Mouse (Mus musculus) stomach, adult 2 months (tissue): Measurements from ENCODE around the gene Mfsd4b3. TPM values are rescaled to one million over a fixed set of nuclear protein-coding genes. Genes with fewer than 3 reads are reported as not detected.

Experiments used
- polyA plus RNA-seq: library from polyadenylated mRNA; depleted of rRNA; stranded (reverse); fragments of >200 nt; gene quantifications from 2 replicates; pipeline ENCODE4 v1.2.3, GENCODE M21; 2012; rRNA removed

Mfsd4b3 gene
- 0.93 and 0.97 TPM in 2 replicates for polyA plus RNA-seq

DNA sequence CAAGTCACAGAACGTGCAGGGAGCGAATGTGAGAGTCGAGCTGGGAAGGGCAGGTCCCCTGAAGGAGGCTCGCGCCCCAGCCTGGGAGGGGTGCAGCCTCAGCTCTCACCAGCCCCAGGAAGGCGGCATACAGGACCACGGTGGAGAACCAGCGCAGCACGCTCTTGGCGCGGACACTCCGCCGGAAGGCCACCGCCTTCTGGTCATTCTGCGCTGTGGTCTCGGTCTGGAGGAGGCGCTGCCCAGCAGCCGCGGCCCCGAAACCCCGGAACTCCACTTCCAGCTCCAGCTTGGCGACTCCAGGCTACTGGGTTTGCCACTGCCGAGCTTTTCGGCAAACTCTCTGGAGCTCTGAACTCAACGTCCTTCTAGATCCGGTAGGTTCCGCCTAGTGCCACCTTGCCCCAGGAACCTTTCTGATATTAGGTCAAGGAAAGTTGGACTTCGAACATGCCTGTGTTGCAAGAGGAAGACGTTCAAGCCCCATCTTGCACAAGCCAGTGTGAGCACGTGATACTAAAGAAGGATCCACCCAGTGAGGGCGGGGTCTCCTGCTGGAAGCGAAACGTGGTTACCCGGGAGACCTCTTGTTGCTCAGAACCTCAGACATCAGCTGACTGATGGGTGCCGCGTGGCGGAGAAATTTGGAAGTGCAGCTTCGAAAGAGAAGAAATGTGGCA, at the start of gene Mfsd4b3:
Mfsd4b3 (minus strand) TSS at position 393 of the 680 bp plus-strand sequence.

DNA sequence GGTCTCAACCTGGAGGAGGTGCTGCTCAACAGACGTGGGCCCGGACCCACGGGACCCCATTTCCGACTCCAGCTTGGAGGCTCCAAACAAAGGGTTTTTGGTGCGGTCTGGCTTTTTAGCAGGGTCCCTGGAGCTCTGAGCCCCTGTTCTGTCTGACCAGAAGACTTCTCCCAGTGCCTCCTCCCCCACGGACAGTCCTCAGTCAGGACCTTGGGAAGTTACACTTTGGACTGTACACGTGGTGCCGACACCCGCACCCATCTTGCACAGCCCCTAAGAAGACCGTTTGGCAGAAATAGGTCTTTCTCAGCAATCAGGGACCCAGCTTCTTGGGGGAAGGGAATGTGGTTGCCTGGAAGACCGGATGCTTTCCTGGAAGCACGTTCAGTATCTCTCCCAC, 26.5 kb upstream of the Mfsd4b3 start, which contains the start of gene Mfsd4b5:
Mfsd4b5 (minus strand) TSS at position 181 of the 400 bp plus-strand sequence.

DNA sequence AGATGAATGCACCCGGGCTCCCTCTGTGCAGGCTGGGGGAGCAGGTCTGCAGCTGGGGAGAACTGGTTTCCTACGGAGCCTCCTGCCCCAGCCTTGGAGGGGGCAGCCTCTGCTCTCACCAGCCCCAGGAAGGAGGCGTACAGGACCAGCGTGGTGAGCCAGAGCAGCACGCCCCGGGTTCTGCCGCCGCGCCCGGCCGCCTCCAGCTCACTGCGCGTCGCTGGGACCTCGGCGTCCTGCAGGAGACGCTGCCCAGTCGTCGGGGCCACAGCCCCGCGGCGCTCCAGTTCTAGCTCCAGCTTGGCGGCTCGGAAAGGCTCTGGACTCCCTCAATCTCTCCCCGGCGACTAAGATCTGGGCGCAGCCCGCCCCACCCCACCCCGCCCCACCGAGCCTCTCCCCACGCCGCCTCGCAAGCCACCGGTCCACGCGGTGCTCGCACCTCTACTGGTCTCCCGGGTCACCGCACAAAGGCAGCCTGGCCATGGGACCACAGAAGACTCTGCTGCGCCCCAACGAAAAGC, 33.3 kb downstream of the Mfsd4b3 start, which contains the start of gene Mfsd4b2:
Mfsd4b2 (minus strand) TSS at position 308 of the 524 bp plus-strand sequence.

DNA sequence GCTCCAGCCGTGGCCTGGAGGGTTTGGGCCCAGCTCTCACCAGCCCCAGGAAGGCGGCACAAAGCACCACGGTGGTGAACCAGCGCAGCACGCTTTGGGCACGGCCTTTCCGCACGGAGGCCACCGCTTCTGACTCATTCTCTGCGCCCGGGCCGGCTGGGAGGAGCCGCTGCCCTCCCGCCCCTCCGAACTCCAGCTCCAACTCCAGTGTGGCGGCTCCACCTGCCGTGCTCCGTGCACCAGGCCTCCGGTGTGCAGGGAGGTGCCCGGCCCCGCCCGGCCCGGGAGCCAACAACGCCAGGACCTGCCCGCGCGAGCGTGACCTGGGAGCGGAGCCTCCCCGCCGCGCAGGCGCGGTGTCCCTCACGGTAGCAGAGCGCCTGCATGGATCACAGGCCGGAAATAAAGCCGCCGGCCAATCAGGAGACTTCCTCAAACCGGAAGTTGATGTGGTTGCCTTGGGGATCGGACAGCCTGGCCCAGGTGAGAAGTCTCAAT, 61.0 kb downstream of the Mfsd4b3 start, which contains the start of gene Mfsd4b4:
Mfsd4b4 (minus strand) TSS at position 365 of the 498 bp plus-strand sequence.

Other genes starting within 250 kb of the Mfsd4b3 start
- 1.4 and 2.5 TPM in 2 replicates for gene Rev3l, start 228.0 kb downstream of the Mfsd4b3 start, polyA plus RNA-seq
- 0.17 and 0.57 TPM in 2 replicates for gene Mfsd4b4, start 60.9 kb downstream of the Mfsd4b3 start, polyA plus RNA-seq
- gene Mfsd4b2, start 33.2 kb downstream of the Mfsd4b3 start, polyA plus RNA-seq, result not detected in 2 replicates
- gene Mfsd4b5, start 26.5 kb upstream of the Mfsd4b3 start, polyA plus RNA-seq, result 0.05 and 0.11 TPM in 2 replicates
- 0.11 and 0.16 TPM in 2 replicates for gene Mfsd4b1, start 65.1 kb upstream of the Mfsd4b3 start, polyA plus RNA-seq
- gene Slc16a10, start 182.1 kb upstream of the Mfsd4b3 start, polyA plus RNA-seq, result 2.3 and 3.2 TPM in 2 replicates